Mouse (Mus musculus): ENCODE results near the gene Adamts17. TPM values are rescaled to one million over a fixed set of nuclear protein-coding genes. Genes with fewer than 3 reads are reported as not detected.
A peak's percentile ranks its signal among the peaks of the same experiment; 100 is the strongest.

The Adamts17 gene
- polyA plus RNA-seq, 1 experiment from 2014 or later = 6.4 TPM

- no peak overlapping the region for H3K4me2 ChIP-seq
- no peak overlapping the region for H3K27ac ChIP-seq (replicated peaks)
- H3K9me3 ChIP-seq = no peaks in the 10 kb centered on the region
- no peaks in the 10 kb centered on the region for H3K27me3 ChIP-seq
- no peak overlapping the region for H3K9ac ChIP-seq
- WGBS = 84% methylated on average over 3 of the region's 3 CpGs
- no peaks in the 10 kb centered on the region for H3K36me3 ChIP-seq
- peaks cover 5% of the 10 kb centered on the region; the same call in 1 of the 2 replicates for H3K4me1 ChIP-seq (replicated peaks)
- no peak overlapping the region for H3K4me3 ChIP-seq
- no peak for ATAC-seq (ENCODE audit: low read depth)
Observed at GRCm38 (mm10) chr7:67041685-67042084, 202.2 kb downstream of the Adamts17 start.

GRCm38 (mm10) chr7:67044121-67044817 lies 204.7 kb downstream of the Adamts17 start:
- H3K9ac ChIP-seq = no peak overlapping the region
- H3K27me3 ChIP-seq = no peaks in the 10 kb centered on the region
- no peak for ATAC-seq (ENCODE audit: low read depth)
- no peak overlapping the region for H3K4me3 ChIP-seq
- WGBS = 78% methylated on average over 15 of the region's 15 CpGs
- H3K9me3 ChIP-seq = no peaks in the 10 kb centered on the region
- H3K36me3 ChIP-seq = no peaks in the 10 kb centered on the region
- H3K4me2 ChIP-seq = no peak overlapping the region
- H3K4me1 ChIP-seq (replicated peaks) = peaks cover 5% of the 10 kb centered on the region; the same call in 1 of the 2 replicates
- peak overlapping the region; percentile 28; the same call in 1 of the 2 replicates for H3K27ac ChIP-seq (replicated peaks)

GRCm38 (mm10) chr7:67045202-67045601 lies 205.7 kb downstream of the Adamts17 start:
- H3K36me3 ChIP-seq = no peaks in the 10 kb centered on the region
- H3K27ac ChIP-seq (replicated peaks) = no peak overlapping the region
- H3K9me3 ChIP-seq = no peaks in the 10 kb centered on the region
- no peak overlapping the region for H3K4me3 ChIP-seq
- peaks cover under 1% of the 10 kb centered on the region; the same call in 1 of the 2 replicates for H3K4me1 ChIP-seq (replicated peaks)
- no peaks in the 10 kb centered on the region for H3K27me3 ChIP-seq
- no peak overlapping the region for H3K9ac ChIP-seq
- 93% methylated on average over 6 of the region's 6 CpGs for WGBS
- no peak for ATAC-seq (ENCODE audit: low read depth)
- H3K4me2 ChIP-seq = no peak overlapping the region

GRCm38 (mm10) chr7:67049206-67049605 lies 209.7 kb downstream of the Adamts17 start:
- ATAC-seq (ENCODE audit: low read depth) = no peak
- WGBS = 89% methylated on average over 2 of the region's 2 CpGs
- H3K36me3 ChIP-seq = no peaks in the 10 kb centered on the region
- no peak overlapping the region for H3K27ac ChIP-seq (replicated peaks)
- no peaks in the 10 kb centered on the region for H3K27me3 ChIP-seq
- H3K9me3 ChIP-seq = no peaks in the 10 kb centered on the region
- no peak overlapping the region for H3K4me3 ChIP-seq
- no peaks in the 10 kb centered on the region for H3K4me1 ChIP-seq (replicated peaks)
- no peak overlapping the region for H3K9ac ChIP-seq
- H3K4me2 ChIP-seq = no peak overlapping the region

GRCm38 (mm10) chr7:67050424-67050823 lies 210.9 kb downstream of the Adamts17 start:
- 88% methylated on average over 3 of the region's 3 CpGs for WGBS

GRCm38 (mm10) chr7:67051089-67051718 lies 211.7 kb downstream of the Adamts17 start:
- no peaks in the 10 kb centered on the region for H3K36me3 ChIP-seq
- H3K4me3 ChIP-seq = no peak overlapping the region
- WGBS = 86% methylated on average over 7 of the region's 7 CpGs
- H3K9me3 ChIP-seq = no peaks in the 10 kb centered on the region
- H3K27me3 ChIP-seq = no peaks in the 10 kb centered on the region
- no peak overlapping the region for H3K4me2 ChIP-seq
- ATAC-seq (ENCODE audit: low read depth) = no peak
- no peak overlapping the region for H3K9ac ChIP-seq
- no peak overlapping the region for H3K27ac ChIP-seq (replicated peaks)
- H3K4me1 ChIP-seq (replicated peaks) = no peaks in the 10 kb centered on the region

More at GRCm38 (mm10) chr7:67050424-67050823, 210.9 kb downstream of the Adamts17 start:
- H3K4me1 ChIP-seq (replicated peaks) = no peaks in the 10 kb centered on the region
- H3K9me3 ChIP-seq = no peaks in the 10 kb centered on the region
- no peak overlapping the region for H3K4me3 ChIP-seq
- H3K27me3 ChIP-seq = no peaks in the 10 kb centered on the region
- no peak overlapping the region for H3K9ac ChIP-seq
- H3K36me3 ChIP-seq = no peaks in the 10 kb centered on the region
- no peak for ATAC-seq (ENCODE audit: low read depth)
- H3K27ac ChIP-seq (replicated peaks) = no peak overlapping the region
- no peak overlapping the region for H3K4me2 ChIP-seq

DNA sequence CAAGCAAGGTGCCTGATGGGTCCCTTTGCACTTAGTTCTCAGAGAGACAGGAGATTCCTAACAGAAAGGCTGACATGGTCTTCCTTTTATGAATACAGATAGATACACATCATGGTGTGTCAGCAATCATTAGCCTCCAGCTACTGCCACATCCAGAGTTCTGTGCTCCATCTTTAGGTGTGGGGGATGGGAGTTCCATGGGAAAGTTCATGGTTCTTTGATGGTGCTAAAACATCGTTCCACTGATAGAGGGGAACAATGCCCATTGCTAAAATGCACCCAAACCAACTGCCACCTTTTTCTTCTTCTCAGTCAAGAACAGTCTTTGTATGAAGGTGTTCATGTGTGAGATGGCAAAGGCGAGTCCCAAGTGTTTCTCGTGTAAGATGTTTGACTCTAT lies 215.3 kb downstream of the Adamts17 start:
- no peak overlapping the region for H3K4me2 ChIP-seq
- H3K27ac ChIP-seq (replicated peaks) = no peak overlapping the region
- H3K27me3 ChIP-seq = no peaks in the 10 kb centered on the region
- no peak for ATAC-seq (ENCODE audit: low read depth)
- no peaks in the 10 kb centered on the region for H3K9me3 ChIP-seq
- H3K4me1 ChIP-seq (replicated peaks) = no peaks in the 10 kb centered on the region
- no peaks in the 10 kb centered on the region for H3K36me3 ChIP-seq
- H3K9ac ChIP-seq = no peak overlapping the region
- WGBS = 95% methylated on average over 3 of the region's 3 CpGs
- no peak overlapping the region for H3K4me3 ChIP-seq

- Histone ChIP-seq H3K27me3 (no peaks in the 10 kb centered on the region), H3K4me3 (no peak overlapping the region), H3K9me3 (no peaks in the 10 kb centered on the region), H3K27ac (replicated peaks) (no peak overlapping the region), H3K9ac (no peak overlapping the region), H3K36me3 (no peaks in the 10 kb centered on the region), H3K4me1 (replicated peaks) (no peaks in the 10 kb centered on the region), H3K4me2 (no peak overlapping the region)
- ATAC-seq (ENCODE audit: low read depth) = no peak
- 64% methylated on average over 3 of the region's 3 CpGs for WGBS
Observed at GRCm38 (mm10) chr7:67055510-67055909, 216.0 kb downstream of the Adamts17 start.

DNA sequence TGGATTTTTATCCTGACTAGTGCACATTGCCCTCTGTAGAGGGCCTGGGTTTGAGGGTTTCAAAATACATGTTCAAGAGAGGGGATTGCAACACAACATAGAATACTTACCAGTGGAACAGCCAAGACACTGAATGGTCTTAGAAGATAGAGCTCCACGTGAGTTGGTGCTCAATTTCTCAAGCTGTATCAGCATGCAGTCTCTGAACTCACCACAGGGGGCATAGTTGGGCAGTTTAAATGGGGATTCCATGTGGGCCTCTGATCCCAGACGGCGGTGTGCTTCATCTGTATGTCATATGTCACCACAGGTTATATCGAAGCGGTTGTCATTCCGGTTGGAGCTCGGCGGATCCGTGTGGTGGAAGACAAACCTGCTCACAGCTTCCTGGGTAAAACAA lies 222.2 kb downstream of the Adamts17 start:
- no peaks in the 10 kb centered on the region for H3K4me1 ChIP-seq (replicated peaks)
- WGBS = 81% methylated on average over 9 of the region's 9 CpGs
- H3K27me3 ChIP-seq = no peaks in the 10 kb centered on the region
- no peaks in the 10 kb centered on the region for H3K36me3 ChIP-seq
- H3K27ac ChIP-seq (replicated peaks) = no peak overlapping the region
- H3K9ac ChIP-seq = no peak overlapping the region
- H3K4me2 ChIP-seq = no peak overlapping the region
- no peak overlapping the region for H3K4me3 ChIP-seq
- no peak for ATAC-seq (ENCODE audit: low read depth)
- H3K9me3 ChIP-seq = no peaks in the 10 kb centered on the region

GRCm38 (mm10) chr7:67062571-67062970 lies 223.0 kb downstream of the Adamts17 start:
- Histone ChIP-seq H3K4me2 (no peak overlapping the region), H3K27me3 (no peaks in the 10 kb centered on the region), H3K4me3 (no peak overlapping the region), H3K27ac (replicated peaks) (no peak overlapping the region), H3K36me3 (no peaks in the 10 kb centered on the region), H3K9me3 (no peaks in the 10 kb centered on the region), H3K4me1 (replicated peaks) (no peaks in the 10 kb centered on the region), H3K9ac (no peak overlapping the region)
- no peak for ATAC-seq (ENCODE audit: low read depth)
- WGBS = 90% methylated on average over 2 of the region's 2 CpGs

- Histone ChIP-seq H3K27me3 (no peaks in the 10 kb centered on the region), H3K4me1 (replicated peaks) (no peaks in the 10 kb centered on the region), H3K27ac (replicated peaks) (peak overlapping the region; percentile 2; the same call in 1 of the 2 replicates), H3K9ac (no peak overlapping the region), H3K4me3 (no peak overlapping the region), H3K9me3 (no peaks in the 10 kb centered on the region), H3K36me3 (no peaks in the 10 kb centered on the region), H3K4me2 (no peak overlapping the region)
- 85% methylated on average over 10 of the region's 10 CpGs for WGBS
- ATAC-seq (ENCODE audit: low read depth) = no peak
Observed at GRCm38 (mm10) chr7:67064627-67065305, 225.2 kb downstream of the Adamts17 start.

GRCm38 (mm10) chr7:67065631-67066030 lies 226.1 kb downstream of the Adamts17 start:
- H3K27me3 ChIP-seq = no peaks in the 10 kb centered on the region
- H3K4me3 ChIP-seq = no peak overlapping the region
- no peak overlapping the region for H3K4me2 ChIP-seq
- H3K9me3 ChIP-seq = no peaks in the 10 kb centered on the region
- no peak overlapping the region for H3K9ac ChIP-seq
- no peaks in the 10 kb centered on the region for H3K36me3 ChIP-seq
- no peaks in the 10 kb centered on the region for H3K4me1 ChIP-seq (replicated peaks)
- H3K27ac ChIP-seq (replicated peaks) = no peak overlapping the region
- 92% methylated on average over 4 of the region's 4 CpGs for WGBS
- no peak for ATAC-seq (ENCODE audit: low read depth)

All from neural tube, embryonic 13.5 days (tissue).